Mouse (Mus musculus) hindbrain, embryonic 16.5 days (tissue): ENCODE data around the gene Slc23a2. TPM values are rescaled to one million over a fixed set of nuclear protein-coding genes. Genes with fewer than 3 reads are reported as not detected.

ENCODE experiments used
- ATAC-seq: fragments of 200-750 bp; cut with Nextera tagmentation; 2 replicates; pipeline ENCODE4 v1.8.0; 2017; ENCODE audit warnings: moderate TSS enrichment, moderate library complexity
- H3K27ac ChIP-seq: fragments of 300-500 bp; sonication (generic); 2 replicates; pipeline ENCODE4 v1.5.1; 2014; ENCODE audit warnings: low read depth, mild to moderate bottlenecking, control low read depth, low read length, moderate library complexity
- H3K27me3 ChIP-seq: fragments of 300-500 bp; sonication (generic); replicated peaks from 2 replicates; pipeline ENCODE4 v1.6.1; 2014; ENCODE audit warnings: low read length; ENCODE audit not compliant: control insufficient read depth, insufficient read depth
- H3K36me3 ChIP-seq: fragments of 300-500 bp; sonication (generic); 2 replicates; pipeline ENCODE4 v1.6.1; 2014; ENCODE audit warnings: mild to moderate bottlenecking, low read length, moderate library complexity, mixed read lengths; ENCODE audit not compliant: control insufficient read depth, insufficient read depth
- H3K4me1 ChIP-seq: fragments of 300-500 bp; sonication (generic); 2 replicates; pipeline ENCODE4 v1.6.1; 2014; ENCODE audit warnings: low read depth, low read length; ENCODE audit not compliant: control insufficient read depth, insufficient read depth
- H3K4me2 ChIP-seq: fragments of 300-500 bp; sonication (generic); 2 replicates; pipeline ENCODE4 v1.6.1; 2014; ENCODE audit warnings: mild to moderate bottlenecking, low read length, control low read depth, moderate library complexity
- H3K4me3 ChIP-seq: fragments of 300-500 bp; sonication (generic); 2 replicates; pipeline ENCODE4 v1.5.1; 2014; ENCODE audit warnings: mild to moderate bottlenecking, low read length, control low read depth, moderate library complexity
- H3K9ac ChIP-seq: fragments of 300-500 bp; sonication (generic); 2 replicates; pipeline ENCODE4 v1.6.1; 2014; ENCODE audit warnings: low read depth, mild to moderate bottlenecking, control low read depth, low read length, moderate library complexity
- H3K9me3 ChIP-seq: fragments of 300-500 bp; sonication (generic); 2 replicates; pipeline ENCODE4 v1.6.1; 2014; ENCODE audit warnings: mild to moderate bottlenecking, low read length, moderate library complexity; ENCODE audit not compliant: control insufficient read depth
- WGBS: fragments of 180-500 bp; shearing (Covaris S2); extraction: QIAGEN DNeasy Blood & Tissue Kit; methylation state at CpG from one replicate; pipeline ENCODE4 v1.1.7; 2014; 5-methylcytosine and 5-hydroxymethylcytosine counted together
- polyA plus RNA-seq: library from polyadenylated mRNA; unstranded; fragments of >200 nt; fragmentation: Nextera tagmentation; extraction: Ambion mirVana; gene quantifications from 2 replicates; pipeline ENCODE4 v1.2.1, GENCODE M21; 2015

Gene Slc23a2
- polyA plus RNA-seq, 1 experiment from 2014 or later, result 40.8 TPM

- H3K27ac ChIP-seq, result no peak overlapping the region
- no peaks in the 10 kb centered on the region for H3K4me1 ChIP-seq
- no peaks in the 10 kb centered on the region for H3K9me3 ChIP-seq
- ATAC-seq, result no peak
- WGBS, result 68% methylated on average over 1 of the region's 1 CpGs
- H3K9ac ChIP-seq, result no peak overlapping the region
- 0 out of 2 replicates have a peak, but pooled peaks cover 7% of the 10 kb centered on the region for H3K36me3 ChIP-seq
- H3K27me3 ChIP-seq, result no peaks in the 10 kb centered on the region
- H3K4me3 ChIP-seq, result no peak overlapping the region
- no peak overlapping the region for H3K4me2 ChIP-seq
Measured at GRCm38 (mm10) chr2:132016034-132016433, 128.9 kb downstream of the Slc23a2 start.

GRCm38 (mm10) chr2:132013152-132013551, 131.8 kb downstream of the Slc23a2 start:
- 96% methylated on average over 4 of the region's 4 CpGs for WGBS
- ATAC-seq, result no peak
- Histone ChIP-seq H3K9me3 (no peaks in the 10 kb centered on the region), H3K9ac (no peak overlapping the region), H3K27me3 (no peaks in the 10 kb centered on the region), H3K36me3 (peaks cover 7% of the 10 kb centered on the region; the same call in 1 of the 2 replicates), H3K4me3 (no peak overlapping the region), H3K4me1 (no peaks in the 10 kb centered on the region), H3K4me2 (no peak overlapping the region), H3K27ac (no peak overlapping the region)

GRCm38 (mm10) chr2:132010781-132011180, 134.1 kb downstream of the Slc23a2 start:
- H3K27ac ChIP-seq, result no peak overlapping the region
- ATAC-seq, result no peak
- H3K4me3 ChIP-seq, result no peak overlapping the region
- WGBS, result 96% methylated on average over 2 of the region's 2 CpGs
- no peak overlapping the region for H3K4me2 ChIP-seq
- no peaks in the 10 kb centered on the region for H3K9me3 ChIP-seq
- H3K27me3 ChIP-seq, result no peaks in the 10 kb centered on the region
- H3K9ac ChIP-seq, result no peak overlapping the region
- H3K4me1 ChIP-seq, result no peaks in the 10 kb centered on the region
- peaks cover 7% of the 10 kb centered on the region; the same call in 1 of the 2 replicates for H3K36me3 ChIP-seq

GRCm38 (mm10) chr2:132008186-132008585, 136.7 kb downstream of the Slc23a2 start:
- Histone ChIP-seq H3K4me1 (no peaks in the 10 kb centered on the region), H3K4me3 (no peak overlapping the region), H3K4me2 (no peak overlapping the region), H3K9ac (no peak overlapping the region), H3K27ac (no peak overlapping the region), H3K9me3 (no peaks in the 10 kb centered on the region), H3K27me3 (no peaks in the 10 kb centered on the region), H3K36me3 (peaks cover 10% of the 10 kb centered on the region; the same call in 1 of the 2 replicates)
- 63% methylated on average over 4 of the region's 4 CpGs for WGBS
- no peak for ATAC-seq

GRCm38 (mm10) chr2:132007475-132007819, 137.5 kb downstream of the Slc23a2 start:
- no peak overlapping the region for H3K9ac ChIP-seq
- peaks cover 10% of the 10 kb centered on the region; the same call in 1 of the 2 replicates for H3K36me3 ChIP-seq
- no peaks in the 10 kb centered on the region for H3K4me1 ChIP-seq
- ATAC-seq, result no peak
- WGBS, result 57% methylated on average over 6 of the region's 6 CpGs
- H3K4me3 ChIP-seq, result no peak overlapping the region
- no peaks in the 10 kb centered on the region for H3K9me3 ChIP-seq
- no peaks in the 10 kb centered on the region for H3K27me3 ChIP-seq
- no peak overlapping the region for H3K27ac ChIP-seq
- H3K4me2 ChIP-seq, result no peak overlapping the region

GRCm38 (mm10) chr2:132006561-132007474, 138.1 kb downstream of the Slc23a2 start:
- Histone ChIP-seq H3K4me1 (no peaks in the 10 kb centered on the region), H3K27me3 (no peaks in the 10 kb centered on the region), H3K4me2 (no peak overlapping the region), H3K36me3 (peaks cover 8% of the 10 kb centered on the region; the same call in 1 of the 2 replicates), H3K27ac (no peak overlapping the region), H3K9me3 (no peaks in the 10 kb centered on the region), H3K9ac (no peak overlapping the region), H3K4me3 (no peak overlapping the region)
- 85% methylated on average over 18 of the region's 18 CpGs for WGBS
- ATAC-seq, result no peak

GRCm38 (mm10) chr2:132005445-132005844, 139.5 kb downstream of the Slc23a2 start:
- ATAC-seq, result no peak
- H3K27me3 ChIP-seq, result no peaks in the 10 kb centered on the region

GRCm38 (mm10) chr2:132004495-132005136, 140.3 kb downstream of the Slc23a2 start:
- Histone ChIP-seq H3K4me2 (no peak overlapping the region), H3K27ac (no peak overlapping the region), H3K9me3 (no peaks in the 10 kb centered on the region), H3K27me3 (no peaks in the 10 kb centered on the region), H3K4me1 (no peaks in the 10 kb centered on the region), H3K36me3 (peaks cover 3% of the 10 kb centered on the region; the same call in 1 of the 2 replicates), H3K9ac (no peak overlapping the region), H3K4me3 (no peak overlapping the region)
- WGBS, result 84% methylated on average over 9 of the region's 9 CpGs
- ATAC-seq, result no peak

More at GRCm38 (mm10) chr2:132005445-132005844, 139.5 kb downstream of the Slc23a2 start:
- 88% methylated on average over 4 of the region's 4 CpGs for WGBS
- Histone ChIP-seq H3K4me1 (no peaks in the 10 kb centered on the region), H3K36me3 (peaks cover 3% of the 10 kb centered on the region; the same call in 1 of the 2 replicates), H3K9ac (no peak overlapping the region), H3K4me3 (no peak overlapping the region), H3K27ac (no peak overlapping the region), H3K4me2 (no peak overlapping the region), H3K9me3 (no peaks in the 10 kb centered on the region)

GRCm38 (mm10) chr2:132003916-132004315, 141.0 kb downstream of the Slc23a2 start:
- 86% methylated on average over 5 of the region's 5 CpGs for WGBS

More at GRCm38 (mm10) chr2:132003916-132004315, 141.0 kb downstream of the Slc23a2 start:
- H3K9me3 ChIP-seq, result no peaks in the 10 kb centered on the region
- no peaks in the 10 kb centered on the region for H3K27me3 ChIP-seq
- no peak overlapping the region for H3K9ac ChIP-seq
- no peak overlapping the region for H3K4me2 ChIP-seq
- H3K4me3 ChIP-seq, result no peak overlapping the region
- no peak overlapping the region for H3K27ac ChIP-seq
- ATAC-seq, result no peak
- no peaks in the 10 kb centered on the region for H3K4me1 ChIP-seq
- 0 out of 2 replicates have a peak, but pooled peaks cover 3% of the 10 kb centered on the region for H3K36me3 ChIP-seq
